Mouse (Mus musculus): ENCODE data around the gene Cep89.

- TF ChIP-seq GATA1 (IDR thresholded peaks at IDR 0.05; ENCODE audit: borderline replicate concordance, low read length) (no peak), FLI1 (IDR thresholded peaks at IDR 0.05; ENCODE audit: low read length) (no peak)
Measured at GRCm38 (mm10) chr7:35347918-35348700, 48.7 kb upstream of the Cep89 start.

Measured in megakaryocyte, embryonic 14.5 days (primary cell).